Mouse (Mus musculus): ENCODE results near the gene Nr0b2. TPM values are rescaled to one million over a fixed set of nuclear protein-coding genes. Genes with fewer than 3 reads are reported as not detected.
A peak's percentile ranks its signal among the peaks of the same experiment; 100 is the strongest.
"Not testable (repeated sequence)": the region's sequence is repeated elsewhere in the genome, so short reads cannot be mapped to it uniquely, and the experiment has no call there.

Gene Nr0b2
- polyA plus RNA-seq, 2 experiments = 0.38 to 0.85 TPM

DNA sequence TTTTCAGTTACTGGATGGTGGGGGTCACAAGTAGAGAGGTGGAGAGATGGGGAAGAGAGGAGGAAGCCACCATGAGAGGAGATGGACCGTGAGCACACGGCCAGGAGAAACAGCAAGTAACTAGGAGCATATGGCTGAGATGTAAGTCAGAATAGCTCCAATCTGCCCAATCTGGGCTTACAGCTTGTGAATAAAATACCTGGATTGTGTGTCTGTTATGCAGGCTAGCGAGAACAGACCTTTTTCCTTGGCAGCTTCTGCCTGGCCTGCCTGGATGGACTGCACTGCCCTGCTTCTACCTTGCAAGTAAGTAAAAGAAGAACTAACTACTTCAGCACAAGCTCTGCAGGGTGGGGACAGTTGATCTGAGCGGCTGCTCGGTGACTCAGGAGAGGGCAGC is 42.1 kb upstream of the Nr0b2 start:
- Histone ChIP-seq H3K4me2 (ENCODE audit: low read depth) (no peak overlapping the region), H3K27me3 (ENCODE audit: control insufficient read depth, insufficient read depth, low read length) (peaks cover 5% of the 10 kb centered on the region; the same call in 1 of the 2 replicates), H3K27ac (no peak overlapping the region), H3K9ac (replicated peaks) (no peak overlapping the region), H3K4me3 (ENCODE audit: insufficient read depth in 1 of 2, low read depth in 2 of 2, low read length in 2 of 2) (no peak overlapping the region), H3K36me3 (replicated peaks; ENCODE audit: control insufficient read depth, insufficient read depth, low read depth) (no peaks in the 10 kb centered on the region), H3K9me3 (ENCODE audit: control insufficient read depth, low read length) (no peaks in the 10 kb centered on the region), H3K4me1 (replicated peaks; ENCODE audit: control insufficient read depth in 2 of 2, insufficient read depth in 2 of 2, low read length in 1 of 2) (no peaks in the 10 kb centered on the region)
- TF ChIP-seq CTCF (IDR thresholded peaks at IDR 0.05; ENCODE audit: low read depth) (no peak), EP300 (IDR thresholded peaks at IDR 0.05; ENCODE audit: low read depth) (no peak)
- WGBS (ENCODE audit: insufficient replicate concordance) = 48% methylated on average over 5 of the region's 5 CpGs
- ATAC-seq (ENCODE audit: insufficient read depth) (no peak), DNase-seq (ENCODE audit: low read depth in 3 of 3, low spot score in 3 of 3) (no peak)

GRCm38 (mm10) chr4:133512511-133512910 is 40.7 kb upstream of the Nr0b2 start:
- not testable (repeated sequence) for DNase-seq (ENCODE audit: low read depth in 3 of 3, low spot score in 3 of 3); H3K27me3 ChIP-seq (ENCODE audit: control insufficient read depth, insufficient read depth, low read length); H3K9ac ChIP-seq (replicated peaks); H3K9me3 ChIP-seq (ENCODE audit: control insufficient read depth, low read length); H3K4me3 ChIP-seq (ENCODE audit: insufficient read depth in 1 of 2, low read depth in 2 of 2, low read length in 2 of 2); H3K4me2 ChIP-seq (ENCODE audit: low read depth); H3K27ac ChIP-seq; H3K4me1 ChIP-seq (replicated peaks; ENCODE audit: control insufficient read depth in 2 of 2, insufficient read depth in 2 of 2, low read length in 1 of 2); ATAC-seq (ENCODE audit: insufficient read depth); H3K36me3 ChIP-seq (replicated peaks; ENCODE audit: control insufficient read depth, insufficient read depth, low read depth)
- WGBS (ENCODE audit: insufficient replicate concordance) = 47% methylated on average over 4 of the region's 5 CpGs

GRCm38 (mm10) chr4:133512972-133513371 is 40.2 kb upstream of the Nr0b2 start:
- no peaks in the 10 kb centered on the region for H3K4me1 ChIP-seq (replicated peaks; ENCODE audit: control insufficient read depth in 2 of 2, insufficient read depth in 2 of 2, low read length in 1 of 2)
- H3K9ac ChIP-seq (replicated peaks) = no peak overlapping the region
- no peak overlapping the region for H3K27ac ChIP-seq
- TF ChIP-seq CTCF (IDR thresholded peaks at IDR 0.05; ENCODE audit: low read depth) (peak; percentile 94), EP300 (IDR thresholded peaks at IDR 0.05; ENCODE audit: low read depth) (no peak)
- no peak overlapping the region for H3K4me2 ChIP-seq (ENCODE audit: low read depth)
- H3K27me3 ChIP-seq (ENCODE audit: control insufficient read depth, insufficient read depth, low read length) = peaks cover 2% of the 10 kb centered on the region
- 0 out of 2 replicates have a peak, but pooled peaks have one; percentile 21 for ATAC-seq (ENCODE audit: insufficient read depth)
- no peaks in the 10 kb centered on the region for H3K36me3 ChIP-seq (replicated peaks; ENCODE audit: control insufficient read depth, insufficient read depth, low read depth)
- H3K4me3 ChIP-seq (ENCODE audit: insufficient read depth in 1 of 2, low read depth in 2 of 2, low read length in 2 of 2) = no peak overlapping the region
- H3K9me3 ChIP-seq (ENCODE audit: control insufficient read depth, low read length) = no peaks in the 10 kb centered on the region
- peak in 2 of 3 experiments; percentile 28 to 42 for DNase-seq (ENCODE audit: low read depth in 3 of 3, low spot score in 3 of 3)
- 9% methylated on average over 8 of the region's 8 CpGs for WGBS (ENCODE audit: insufficient replicate concordance)

DNA sequence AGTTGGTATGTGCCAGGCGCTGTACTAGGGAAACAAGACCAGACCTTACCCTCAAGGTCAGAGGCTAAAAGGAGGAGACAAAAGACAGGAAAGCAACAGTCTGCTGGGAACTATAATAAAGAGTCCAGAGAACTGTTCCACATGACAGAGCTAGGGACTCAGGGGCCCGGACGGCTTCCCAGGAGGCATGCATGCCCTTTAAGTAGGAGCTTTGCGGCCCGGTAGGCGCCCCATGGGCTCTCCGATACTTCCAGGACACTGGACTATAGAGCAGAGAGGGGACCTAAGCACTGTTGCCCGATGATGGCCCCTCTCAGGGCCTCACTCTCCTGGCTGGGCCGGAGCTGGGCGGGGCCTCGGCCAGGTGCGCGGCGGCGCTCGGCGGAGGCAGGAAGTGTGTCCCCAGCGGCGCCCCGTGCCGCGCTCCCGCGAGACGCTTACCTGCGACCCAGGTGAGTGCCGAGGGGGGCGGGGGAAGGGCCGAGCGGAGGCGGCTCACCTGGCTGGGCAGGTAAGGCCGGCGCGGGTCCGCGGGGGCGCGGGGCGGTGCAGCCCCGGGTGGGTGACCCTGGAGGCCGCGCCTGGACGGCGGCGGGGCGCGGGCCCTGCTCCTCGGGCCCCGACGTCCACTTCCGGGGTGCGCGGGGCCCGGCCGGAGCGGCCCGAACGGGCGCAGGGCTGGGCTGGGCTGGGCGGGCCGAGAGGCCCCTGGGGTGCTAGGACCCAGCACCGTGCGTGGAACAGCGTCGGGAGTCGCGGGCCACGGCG is 34.4 kb upstream of the Nr0b2 start, which contains the start of gene Kdf1:
Gene Kdf1 (plus strand): TSS at position 363 of the 768 bp plus-strand sequence.
- peak; percentile 33; the same call in 1 of the 2 replicates for ATAC-seq (ENCODE audit: insufficient read depth)
- Histone ChIP-seq H3K27ac (no peak within 1 kb of the TSS), H3K27me3 (ENCODE audit: control insufficient read depth, insufficient read depth, low read length) (peaks cover 27% of the 10 kb centered on the region)

GRCm38 (mm10) chr4:133519369-133519665 is 33.9 kb upstream of the Nr0b2 start:
- H3K4me2 ChIP-seq (ENCODE audit: low read depth) = peak overlapping the region; percentile 57
- TF ChIP-seq CTCF (IDR thresholded peaks at IDR 0.05; ENCODE audit: low read depth) (no peak), EP300 (IDR thresholded peaks at IDR 0.05; ENCODE audit: low read depth) (no peak)
- no peak overlapping the region for H3K9ac ChIP-seq (replicated peaks)
- H3K4me3 ChIP-seq (ENCODE audit: insufficient read depth in 1 of 2, low read depth in 2 of 2, low read length in 2 of 2) = peak overlapping the region; percentile 20 to 40; a peak in 3 of 4 replicates
- DNase-seq (ENCODE audit: low read depth in 3 of 3, low spot score in 3 of 3) (no peak), ATAC-seq (ENCODE audit: insufficient read depth) (0 out of 2 replicates have a peak, but pooled peaks have one; percentile 21)
- H3K27ac ChIP-seq = no peak overlapping the region
- H3K27me3 ChIP-seq (ENCODE audit: control insufficient read depth, insufficient read depth, low read length) = peaks cover 27% of the 10 kb centered on the region
- no peaks in the 10 kb centered on the region for H3K9me3 ChIP-seq (ENCODE audit: control insufficient read depth, low read length)
- H3K36me3 ChIP-seq (replicated peaks; ENCODE audit: control insufficient read depth, insufficient read depth, low read depth) = no peaks in the 10 kb centered on the region
- no peaks in the 10 kb centered on the region for H3K4me1 ChIP-seq (replicated peaks; ENCODE audit: control insufficient read depth in 2 of 2, insufficient read depth in 2 of 2, low read length in 1 of 2)
- WGBS (ENCODE audit: insufficient replicate concordance) = 13% methylated on average over 25 of the region's 25 CpGs

More for the DNA sequence above, 34.4 kb upstream of the Nr0b2 start, which contains the start of gene Kdf1:
- peak within 1 kb of the TSS; percentile 57 for H3K4me2 ChIP-seq (ENCODE audit: low read depth)
- no peak for DNase-seq (ENCODE audit: low read depth in 3 of 3, low spot score in 3 of 3)
- 6% methylated on average over 54 of the region's 69 CpGs for WGBS (ENCODE audit: insufficient replicate concordance)
- H3K9me3 ChIP-seq (ENCODE audit: control insufficient read depth, low read length) = no peaks in the 10 kb centered on the region
- H3K4me3 ChIP-seq (ENCODE audit: insufficient read depth in 1 of 2, low read depth in 2 of 2, low read length in 2 of 2) = peak within 1 kb of the TSS; percentile 20 to 40; a peak in 3 of 4 replicates
- TF ChIP-seq CTCF (IDR thresholded peaks at IDR 0.05; ENCODE audit: low read depth) (no peak), EP300 (IDR thresholded peaks at IDR 0.05; ENCODE audit: low read depth) (no peak)
- H3K36me3 ChIP-seq (replicated peaks; ENCODE audit: control insufficient read depth, insufficient read depth, low read depth) = no peaks in the 10 kb centered on the region
- no peaks in the 10 kb centered on the region for H3K4me1 ChIP-seq (replicated peaks; ENCODE audit: control insufficient read depth in 2 of 2, insufficient read depth in 2 of 2, low read length in 1 of 2)
- H3K9ac ChIP-seq (replicated peaks) = no peak within 1 kb of the TSS
